Mouse (Mus musculus) embryonic facial prominence, embryonic 11.5 days (tissue): ENCODE data around the gene Itga4. TPM values are rescaled to one million over a fixed set of nuclear protein-coding genes. Genes with fewer than 3 reads are reported as not detected.
A peak's percentile ranks its signal among the peaks of the same experiment; 100 is the strongest.

Experiments
- ATAC-seq: fragments of 200-750 bp; cut with Nextera tagmentation; replicated peaks from 2 replicates; pipeline ENCODE4 v1.8.0; 2017; ENCODE audit warnings: low read depth; ENCODE audit not compliant: insufficient number of reproducible peaks, low FRiP score, low TSS enrichment
- DNase-seq: peaks from one replicate; pipeline ENCODE4 v3.0.0-alpha.2; 2015; ENCODE audit warnings: low spot score
- H3K27ac ChIP-seq: fragments of 300-500 bp; sonication (generic); replicated peaks from 2 replicates; pipeline ENCODE4 v1.5.1; 2014; ENCODE audit warnings: mild to moderate bottlenecking, low read depth, low read length, control low read depth
- H3K27me3 ChIP-seq: fragments of 300-500 bp; sonication (generic); 2 replicates; pipeline ENCODE4 v1.6.1; 2014; ENCODE audit warnings: mild to moderate bottlenecking, low read length, moderate library complexity, mixed read lengths; ENCODE audit not compliant: control insufficient read depth, insufficient read depth
- H3K36me3 ChIP-seq: fragments of 300-500 bp; sonication (generic); replicated peaks from 2 replicates; pipeline ENCODE4 v1.6.1; 2014; ENCODE audit warnings: low read depth, mild to moderate bottlenecking, low read length, moderate library complexity, mixed read lengths; ENCODE audit not compliant: control insufficient read depth, insufficient read depth
- H3K4me1 ChIP-seq: fragments of 300-500 bp; sonication (generic); 2 replicates; pipeline ENCODE4 v1.6.1; 2014; ENCODE audit warnings: low read length, mixed read lengths; ENCODE audit not compliant: control insufficient read depth, insufficient read depth
- H3K4me2 ChIP-seq: fragments of 300-500 bp; sonication (generic); 2 replicates; pipeline ENCODE4 v1.6.1; 2014; ENCODE audit warnings: low read depth, mild to moderate bottlenecking, control low read depth, low read length, moderate library complexity
- H3K4me3 ChIP-seq: fragments of 300-500 bp; sonication (generic); 2 replicates; pipeline ENCODE4 v1.5.1; 2014; ENCODE audit warnings: low read depth, low read length, control low read depth
- H3K9ac ChIP-seq: fragments of 300-500 bp; sonication (generic); replicated peaks from 2 replicates; pipeline ENCODE4 v1.6.1; 2014; ENCODE audit warnings: mild to moderate bottlenecking, control low read depth, low read length
- H3K9me3 ChIP-seq: fragments of 300-500 bp; sonication (generic); replicated peaks from 2 replicates; pipeline ENCODE4 v1.6.1; 2016; ENCODE audit warnings: mild to moderate bottlenecking, low read length, inconsistent platforms, mixed read lengths; ENCODE audit not compliant: control insufficient read depth
- WGBS: fragments of 180-500 bp; shearing (Covaris S2); extraction: QIAGEN DNeasy Blood & Tissue Kit; methylation state at CpG from one replicate; pipeline ENCODE4 v1.1.7; 2014; 5-methylcytosine and 5-hydroxymethylcytosine counted together
- polyA plus RNA-seq: library from polyadenylated mRNA; unstranded; fragments of >200 nt; fragmentation: Nextera tagmentation; extraction: Ambion mirVana; gene quantifications from 2 replicates; pipeline ENCODE4 v1.2.1, GENCODE M21; 2014

The Itga4 gene
- polyA plus RNA-seq, 1 experiment from 2014 or later, result 6.5 TPM

- Histone ChIP-seq H3K9me3 (no peaks in the 10 kb centered on the region), H3K4me1 (no peaks in the 10 kb centered on the region), H3K4me3 (no peak overlapping the region), H3K36me3 (no peaks in the 10 kb centered on the region), H3K27me3 (no peaks in the 10 kb centered on the region), H3K27ac (no peak overlapping the region), H3K4me2 (no peak overlapping the region), H3K9ac (no peak overlapping the region)
- DNase-seq (no peak), ATAC-seq (no peak)
Observed at GRCm38 (mm10) chr2:79302398-79302797, 47.2 kb downstream of the Itga4 start.

- no peak for DNase-seq
- no peak overlapping the region for H3K4me2 ChIP-seq
- no peaks in the 10 kb centered on the region for H3K36me3 ChIP-seq
- no peak overlapping the region for H3K4me3 ChIP-seq
- no peak overlapping the region for H3K9ac ChIP-seq
- H3K4me1 ChIP-seq, result no peaks in the 10 kb centered on the region
- H3K27me3 ChIP-seq, result no peaks in the 10 kb centered on the region
- no peak for ATAC-seq
- WGBS, result 41% methylated on average over 4 of the region's 4 CpGs
- H3K9me3 ChIP-seq, result no peaks in the 10 kb centered on the region
- no peak overlapping the region for H3K27ac ChIP-seq
Observed at GRCm38 (mm10) chr2:79307549-79307948, 52.3 kb downstream of the Itga4 start.

- Histone ChIP-seq H3K36me3 (no peaks in the 10 kb centered on the region), H3K27ac (no peak overlapping the region), H3K4me3 (no peak overlapping the region), H3K4me2 (no peak overlapping the region), H3K4me1 (no peaks in the 10 kb centered on the region), H3K9me3 (no peaks in the 10 kb centered on the region), H3K27me3 (no peaks in the 10 kb centered on the region), H3K9ac (no peak overlapping the region)
- 90% methylated on average over 13 of the region's 13 CpGs for WGBS
- no peak for DNase-seq
- ATAC-seq, result no peak
Observed at GRCm38 (mm10) chr2:79309454-79310118, 54.4 kb downstream of the Itga4 start.

- no peaks in the 10 kb centered on the region for H3K36me3 ChIP-seq
- H3K27ac ChIP-seq, result no peak overlapping the region
- no peak for ATAC-seq
- H3K9ac ChIP-seq, result no peak overlapping the region
- H3K4me2 ChIP-seq, result no peak overlapping the region
- H3K27me3 ChIP-seq, result no peaks in the 10 kb centered on the region
- H3K9me3 ChIP-seq, result no peaks in the 10 kb centered on the region
- H3K4me3 ChIP-seq, result no peak overlapping the region
- WGBS, result 70% methylated on average over 4 of the region's 4 CpGs
- H3K4me1 ChIP-seq, result no peaks in the 10 kb centered on the region
- DNase-seq, result no peak
Observed at GRCm38 (mm10) chr2:79312499-79312898, 57.3 kb downstream of the Itga4 start.

- Histone ChIP-seq H3K4me3 (no peak overlapping the region), H3K9me3 (no peaks in the 10 kb centered on the region), H3K9ac (no peak overlapping the region), H3K4me1 (no peaks in the 10 kb centered on the region), H3K36me3 (no peaks in the 10 kb centered on the region), H3K27me3 (no peaks in the 10 kb centered on the region), H3K27ac (no peak overlapping the region), H3K4me2 (no peak overlapping the region)
- ATAC-seq (no peak), DNase-seq (no peak)
- WGBS, result 81% methylated on average over 4 of the region's 4 CpGs
Observed at GRCm38 (mm10) chr2:79315108-79315507, 59.9 kb downstream of the Itga4 start.

- 90% methylated on average over 9 of the region's 9 CpGs for WGBS
- Histone ChIP-seq H3K27me3 (no peaks in the 10 kb centered on the region), H3K36me3 (no peaks in the 10 kb centered on the region), H3K4me3 (no peak overlapping the region), H3K4me2 (no peak overlapping the region), H3K4me1 (no peaks in the 10 kb centered on the region), H3K9me3 (no peaks in the 10 kb centered on the region), H3K9ac (no peak overlapping the region), H3K27ac (no peak overlapping the region)
- no peak for DNase-seq
- ATAC-seq, result no peak
Observed at GRCm38 (mm10) chr2:79316182-79316880, 61.1 kb downstream of the Itga4 start.

GRCm38 (mm10) chr2:79328079-79328478, 72.9 kb downstream of the Itga4 start:
- Histone ChIP-seq H3K9me3 (no peaks in the 10 kb centered on the region), H3K27me3 (no peaks in the 10 kb centered on the region)

GRCm38 (mm10) chr2:79334661-79335060, 79.4 kb downstream of the Itga4 start:
- H3K4me3 ChIP-seq, result no peak overlapping the region
- no peaks in the 10 kb centered on the region for H3K9me3 ChIP-seq
- DNase-seq (no peak), ATAC-seq (no peak)
- H3K27ac ChIP-seq, result no peak overlapping the region
- H3K9ac ChIP-seq, result no peak overlapping the region
- no peaks in the 10 kb centered on the region for H3K36me3 ChIP-seq
- H3K27me3 ChIP-seq, result no peaks in the 10 kb centered on the region
- no peak overlapping the region for H3K4me2 ChIP-seq
- no peaks in the 10 kb centered on the region for H3K4me1 ChIP-seq

More at GRCm38 (mm10) chr2:79328079-79328478, 72.9 kb downstream of the Itga4 start:
- no peak overlapping the region for H3K27ac ChIP-seq
- no peak overlapping the region for H3K4me2 ChIP-seq
- H3K36me3 ChIP-seq, result no peaks in the 10 kb centered on the region
- DNase-seq (peak; percentile 60), ATAC-seq (no peak)
- 32% methylated on average over 2 of the region's 2 CpGs for WGBS
- no peak overlapping the region for H3K9ac ChIP-seq
- H3K4me3 ChIP-seq, result no peak overlapping the region
- H3K4me1 ChIP-seq, result no peaks in the 10 kb centered on the region
